Mouse (Mus musculus) stomach, embryonic 14.5 days (tissue): ENCODE measurements around the gene Derl3. TPM values are rescaled to one million over a fixed set of nuclear protein-coding genes. Genes with fewer than 3 reads are reported as not detected.

Experiments
- ATAC-seq: fragments of 200-750 bp; cut with Nextera tagmentation; 2 replicates; pipeline ENCODE4 v1.8.0; 2017; ENCODE audit warnings: low read depth, moderate TSS enrichment; ENCODE audit not compliant: insufficient number of reproducible peaks, insufficient read depth, low FRiP score
- H3K27ac ChIP-seq: fragments of 300-500 bp; sonication (generic); 2 replicates; pipeline ENCODE4 v1.5.1; 2014; ENCODE audit warnings: mild to moderate bottlenecking, low read length, moderate library complexity, mixed read lengths
- H3K27me3 ChIP-seq: fragments of 300-500 bp; sonication (generic); 2 replicates; pipeline ENCODE4 v1.6.1; 2014; ENCODE audit warnings: low read length, control low read depth, mixed read lengths; ENCODE audit not compliant: control insufficient read depth, insufficient read depth
- H3K36me3 ChIP-seq: fragments of 300-500 bp; sonication (generic); 2 replicates; pipeline ENCODE4 v1.6.1; 2014; ENCODE audit warnings: mild to moderate bottlenecking, control low read depth, low read length, moderate library complexity, mixed read lengths; ENCODE audit not compliant: control insufficient read depth, insufficient read depth
- H3K4me1 ChIP-seq: fragments of 300-500 bp; sonication (generic); 2 replicates; pipeline ENCODE4 v1.6.1; 2014; ENCODE audit warnings: low read length, control low read depth, mixed read lengths; ENCODE audit not compliant: control insufficient read depth, insufficient read depth
- H3K4me2 ChIP-seq: fragments of 300-500 bp; sonication (generic); replicated peaks from 2 replicates; pipeline ENCODE4 v1.6.1; 2014; ENCODE audit warnings: low read depth, low read length, control low read depth
- H3K4me3 ChIP-seq: fragments of 300-500 bp; sonication (generic); 2 replicates; pipeline ENCODE4 v1.5.1; 2014; ENCODE audit warnings: low read depth, low read length, control low read depth
- H3K9ac ChIP-seq: fragments of 300-500 bp; sonication (generic); replicated peaks from 2 replicates; pipeline ENCODE4 v1.6.1; 2014; ENCODE audit warnings: low read depth, mild to moderate bottlenecking, control low read depth, low read length, moderate library complexity, mixed read lengths
- H3K9me3 ChIP-seq: fragments of 300-500 bp; sonication (generic); 2 replicates; pipeline ENCODE4 v1.6.1; 2016; ENCODE audit warnings: low read depth, low read length, control low read depth; ENCODE audit not compliant: control insufficient read depth
- WGBS: fragments of 180-500 bp; shearing (Covaris S2); extraction: QIAGEN DNeasy Blood & Tissue Kit; methylation state at CpG from one replicate; pipeline ENCODE4 v1.1.7; 2014; 5-methylcytosine and 5-hydroxymethylcytosine counted together
- polyA plus RNA-seq: library from polyadenylated mRNA; unstranded; fragments of >200 nt; fragmentation: Nextera tagmentation; extraction: Ambion mirVana; gene quantifications from 2 replicates; pipeline ENCODE4 v1.2.1, GENCODE M21; 2014

The Derl3 gene
- polyA plus RNA-seq, 1 experiment from 2014 or later: 2.3 TPM

DNA sequence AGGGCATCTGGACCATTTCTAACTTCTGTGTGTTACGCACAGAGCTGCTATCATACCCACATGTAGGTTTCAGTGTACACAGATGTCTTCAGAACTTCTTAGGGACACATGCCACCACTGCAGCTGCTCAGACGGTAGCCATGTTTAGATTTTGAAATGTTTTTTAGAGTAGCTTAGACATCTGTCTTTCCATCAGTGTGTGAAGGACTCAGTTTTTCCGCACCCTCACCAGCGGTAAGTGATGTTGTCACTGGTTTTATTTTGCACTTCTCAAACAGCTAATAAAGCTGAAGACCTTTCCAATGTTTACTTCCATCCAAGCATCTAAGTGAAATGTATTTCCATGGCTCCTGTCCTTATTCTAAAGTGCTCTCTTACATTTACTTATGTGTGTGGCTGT, 13.7 kb downstream of the Derl3 start:
- Histone ChIP-seq H3K4me1 (no peaks in the 10 kb centered on the region), H3K4me3 (no peak overlapping the region), H3K27me3 (no peaks in the 10 kb centered on the region), H3K9me3 (no peaks in the 10 kb centered on the region), H3K27ac (no peak overlapping the region), H3K36me3 (peaks cover 88% of the 10 kb centered on the region), H3K4me2 (no peak overlapping the region), H3K9ac (no peak overlapping the region)
- ATAC-seq: no peak
- 96% methylated on average over 4 of the region's 4 CpGs for WGBS

DNA sequence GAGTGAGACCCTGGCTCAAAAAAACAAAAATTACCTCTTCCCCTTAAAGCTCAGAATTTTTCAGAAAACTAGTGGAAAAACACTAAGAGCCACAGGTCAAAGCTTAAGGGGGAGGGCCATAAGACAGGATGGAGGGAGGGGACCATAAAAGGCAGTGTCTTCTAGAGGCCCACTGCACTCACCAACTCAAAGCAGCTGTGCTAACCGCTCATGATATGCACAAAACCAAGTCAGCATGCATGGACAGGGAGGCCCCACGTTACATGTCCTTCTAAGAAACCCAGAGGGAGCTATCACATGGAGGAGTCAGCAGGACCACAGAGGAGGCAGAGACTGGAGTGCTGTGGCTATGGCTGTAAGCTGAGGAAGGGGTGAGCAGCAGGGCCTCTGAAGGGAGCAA, 17.5 kb downstream of the Derl3 start:
- Histone ChIP-seq H3K4me2 (no peak overlapping the region), H3K4me1 (no peaks in the 10 kb centered on the region), H3K9me3 (no peaks in the 10 kb centered on the region), H3K9ac (no peak overlapping the region), H3K36me3 (peaks cover 70% of the 10 kb centered on the region), H3K4me3 (no peak overlapping the region), H3K27me3 (no peaks in the 10 kb centered on the region), H3K27ac (no peak overlapping the region)
- 92% methylated on average over 2 of the region's 2 CpGs for WGBS
- ATAC-seq: no peak

DNA sequence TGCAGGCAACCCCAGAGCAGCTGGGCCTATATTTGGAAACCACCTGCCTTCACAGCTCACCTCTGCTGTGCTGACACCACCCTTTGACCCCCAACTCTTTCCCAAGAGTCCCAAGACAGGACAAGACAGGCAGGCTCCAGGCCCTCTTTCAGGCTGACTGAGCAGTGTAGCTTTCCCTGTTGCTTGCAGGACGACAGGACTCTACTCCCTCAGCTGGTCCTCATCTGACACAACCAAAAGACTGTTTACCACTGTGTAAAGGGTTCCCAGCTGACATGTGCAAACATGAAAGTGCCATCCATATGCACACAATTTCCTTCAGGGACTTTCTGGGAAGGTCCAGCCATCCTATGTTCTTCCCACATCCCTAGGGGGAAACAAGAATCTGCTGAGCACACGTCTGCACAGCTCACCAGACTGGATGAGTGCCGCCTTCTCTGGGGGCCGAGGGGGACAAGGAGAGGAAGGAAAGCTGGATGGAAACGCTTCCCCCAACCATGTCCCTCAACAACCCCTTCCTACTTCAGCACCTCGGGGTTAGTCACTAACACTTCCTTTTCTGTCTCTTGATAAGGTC, 19.9 kb downstream of the Derl3 start:
- 69% methylated on average over 6 of the region's 6 CpGs for WGBS

DNA sequence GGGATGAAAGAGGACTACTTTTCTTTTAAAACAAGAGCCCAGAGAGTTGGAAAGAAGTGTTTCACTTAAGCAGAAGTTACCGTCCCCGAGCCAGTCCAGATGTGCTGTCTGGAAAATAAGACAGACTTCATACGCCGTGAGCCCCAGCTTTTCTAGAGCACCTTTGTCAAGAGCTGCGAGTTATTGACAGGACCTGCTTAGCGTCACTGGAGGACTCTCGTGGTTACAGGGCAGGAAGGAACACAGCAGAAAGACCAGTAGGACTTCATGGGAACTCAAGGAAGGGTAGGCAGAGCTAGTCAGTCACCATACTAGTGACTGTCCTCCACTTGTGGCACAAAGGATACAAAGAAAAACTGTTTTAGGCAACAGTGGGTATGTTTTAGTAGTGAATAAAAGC, 22.3 kb downstream of the Derl3 start:
- Histone ChIP-seq H3K9ac (no peak overlapping the region), H3K9me3 (no peaks in the 10 kb centered on the region), H3K4me3 (no peak overlapping the region), H3K4me1 (peaks cover 12% of the 10 kb centered on the region; the same call in 1 of the 2 replicates), H3K36me3 (peaks cover 45% of the 10 kb centered on the region), H3K27ac (no peak overlapping the region), H3K4me2 (no peak overlapping the region), H3K27me3 (no peaks in the 10 kb centered on the region)
- 62% methylated on average over 7 of the region's 7 CpGs for WGBS
- ATAC-seq: no peak

More for the DNA sequence above, 19.9 kb downstream of the Derl3 start:
- no peak overlapping the region for H3K9ac ChIP-seq
- no peak for ATAC-seq
- H3K27ac ChIP-seq: no peak overlapping the region
- no peak overlapping the region for H3K4me2 ChIP-seq
- peaks cover 60% of the 10 kb centered on the region for H3K36me3 ChIP-seq
- H3K9me3 ChIP-seq: no peaks in the 10 kb centered on the region
- 0 out of 2 replicates have a peak, but pooled peaks cover 3% of the 10 kb centered on the region for H3K4me1 ChIP-seq
- H3K27me3 ChIP-seq: no peaks in the 10 kb centered on the region
- no peak overlapping the region for H3K4me3 ChIP-seq

DNA sequence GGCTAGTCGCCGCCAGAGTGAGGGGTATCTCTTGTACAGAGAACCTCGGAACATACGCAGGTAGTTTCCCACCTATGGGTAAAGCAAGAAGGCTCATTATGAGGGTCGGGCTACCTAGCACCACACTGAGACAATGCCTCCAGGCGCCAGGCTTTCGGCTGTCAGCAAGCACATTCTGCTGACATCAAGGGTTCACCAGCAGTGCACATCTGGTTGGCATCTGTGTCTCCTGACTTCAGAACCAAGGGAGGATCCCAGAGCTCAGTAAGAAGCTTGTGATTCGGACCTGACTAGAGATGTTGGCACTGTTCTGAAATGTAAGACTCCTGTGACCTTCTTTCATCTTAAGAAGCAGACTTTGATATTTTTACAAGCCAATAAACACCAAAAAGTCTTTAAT, 23.6 kb downstream of the Derl3 start:
- H3K9me3 ChIP-seq: no peaks in the 10 kb centered on the region
- no peak overlapping the region for H3K27ac ChIP-seq
- H3K36me3 ChIP-seq: peaks cover 33% of the 10 kb centered on the region
- peaks cover 13% of the 10 kb centered on the region; the same call in 1 of the 2 replicates for H3K4me1 ChIP-seq
- no peak for ATAC-seq
- no peak overlapping the region for H3K4me3 ChIP-seq
- WGBS: 84% methylated on average over 8 of the region's 8 CpGs
- no peak overlapping the region for H3K9ac ChIP-seq
- no peak overlapping the region for H3K4me2 ChIP-seq
- no peaks in the 10 kb centered on the region for H3K27me3 ChIP-seq

DNA sequence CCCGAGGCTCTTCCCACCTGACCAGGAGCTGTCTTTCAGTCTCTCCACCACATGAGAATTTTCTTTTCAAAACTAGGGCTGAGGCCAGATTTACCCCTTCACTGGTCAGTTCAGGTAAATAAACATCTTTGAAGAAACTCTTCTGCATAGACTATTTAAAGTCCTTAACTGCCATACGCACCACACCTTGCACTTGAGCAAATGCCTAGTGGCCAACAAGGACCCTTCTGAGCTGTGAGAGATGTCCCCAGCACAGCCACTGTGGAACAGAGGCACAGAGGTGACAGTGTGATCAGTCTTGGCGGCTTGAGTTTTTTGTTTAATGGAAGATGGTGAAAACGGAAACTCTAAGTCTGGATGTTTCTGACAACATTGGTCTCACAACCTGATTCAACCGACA, 25.8 kb downstream of the Derl3 start:
- no peaks in the 10 kb centered on the region for H3K9me3 ChIP-seq
- H3K36me3 ChIP-seq: peaks cover 29% of the 10 kb centered on the region
- no peak overlapping the region for H3K4me2 ChIP-seq
- no peak overlapping the region for H3K4me3 ChIP-seq
- no peaks in the 10 kb centered on the region for H3K27me3 ChIP-seq
- no peak overlapping the region for H3K27ac ChIP-seq
- peaks cover 21% of the 10 kb centered on the region; the same call in 1 of the 2 replicates for H3K4me1 ChIP-seq
- no peak for ATAC-seq
- H3K9ac ChIP-seq: no peak overlapping the region
- 75% methylated on average over 5 of the region's 5 CpGs for WGBS

DNA sequence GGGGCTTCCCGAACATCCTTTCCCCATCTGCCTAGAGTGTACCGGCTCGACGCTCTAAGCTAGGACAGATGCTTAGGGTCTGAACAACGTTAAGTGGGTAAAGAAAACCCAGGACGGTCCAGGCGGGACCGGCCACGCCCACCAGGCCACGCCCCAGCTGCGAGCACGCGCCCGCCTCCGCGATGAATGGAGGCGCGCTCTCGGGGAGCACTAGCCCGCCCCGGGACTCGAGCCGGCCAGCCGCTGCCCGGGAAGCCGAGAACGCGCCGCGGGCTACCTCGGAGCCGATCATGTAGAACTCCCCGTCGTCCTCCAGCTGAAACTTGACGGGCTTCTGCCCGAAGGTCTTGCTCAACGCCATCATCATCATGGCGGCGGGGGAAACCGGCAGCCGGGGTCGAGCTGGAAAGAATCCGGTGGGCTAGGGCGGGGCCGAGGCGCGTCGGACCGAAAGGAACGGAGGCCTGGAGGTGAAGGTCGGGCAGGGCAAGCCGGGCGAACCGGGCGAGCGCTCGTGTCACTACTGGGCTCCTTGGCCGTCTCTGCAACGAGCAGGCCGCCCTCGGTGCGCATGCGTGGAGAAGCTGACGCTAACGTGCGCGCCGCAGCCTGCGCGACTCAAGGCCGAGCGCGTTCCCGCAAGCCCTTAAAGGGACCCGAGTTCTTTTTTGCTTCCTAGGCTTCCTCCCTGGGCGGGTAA, 28.0 kb downstream of the Derl3 start, which contains the start of gene Smarcb1:
Smarcb1 (minus strand) TSS at position 592 of the 700 bp plus-strand sequence.
- Histone ChIP-seq H3K4me1 (peaks cover 21% of the 10 kb centered on the region; the same call in 1 of the 2 replicates), H3K4me2 (peak within 1 kb of the TSS; percentile 81), H3K27me3 (no peaks in the 10 kb centered on the region), H3K36me3 (peaks cover 30% of the 10 kb centered on the region), H3K9me3 (no peaks in the 10 kb centered on the region), H3K9ac (peak within 1 kb of the TSS; percentile 62), H3K4me3 (peak within 1 kb of the TSS; percentile 85), H3K27ac (peak within 1 kb of the TSS; percentile 93)
- under 1% methylated on average over 76 of the region's 76 CpGs for WGBS
- peak; percentile 90 for ATAC-seq

DNA sequence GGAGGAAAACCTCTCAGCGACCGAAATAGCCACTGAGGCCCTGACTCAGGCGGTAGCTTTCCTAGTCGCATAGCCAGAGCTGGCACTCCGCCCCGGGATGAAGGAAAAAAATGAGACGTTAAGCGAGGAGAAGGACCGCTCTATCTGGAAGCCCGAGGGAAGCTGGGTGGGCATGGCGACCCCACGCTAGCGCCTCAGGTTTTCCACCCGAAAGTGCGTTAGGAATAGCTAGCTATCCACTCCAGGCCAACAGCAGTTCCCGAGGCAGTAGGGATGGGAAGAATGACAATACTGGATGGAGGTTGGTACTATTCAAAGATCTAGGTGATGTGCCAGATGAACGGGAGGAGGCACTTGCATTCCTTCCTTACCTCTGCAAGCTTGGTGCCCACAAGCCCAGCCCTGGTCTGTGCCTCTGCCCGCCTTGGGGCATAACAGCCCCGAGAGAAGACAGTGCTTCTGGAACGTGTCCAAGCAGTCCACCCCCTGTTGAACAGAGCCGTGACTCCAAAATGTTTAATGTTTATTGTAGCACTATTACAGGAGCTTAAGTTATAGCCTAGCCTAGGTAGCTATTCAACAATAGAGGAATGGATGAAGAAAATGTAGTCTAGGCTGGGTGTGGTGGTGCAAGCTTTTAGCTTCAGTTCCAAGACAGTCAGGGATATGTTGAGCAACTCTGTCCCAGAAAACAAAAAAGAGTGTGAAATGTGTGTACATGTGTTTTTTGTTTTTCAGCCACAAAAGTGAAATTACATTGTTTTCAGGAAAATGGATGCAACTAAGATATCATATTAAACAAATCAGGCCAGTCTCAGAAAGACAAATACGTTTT, 28.7 kb downstream of the Derl3 start:
- ATAC-seq: 0 out of 2 replicates have a peak, but pooled peaks have one; percentile 1
- Histone ChIP-seq H3K36me3 (peaks cover 23% of the 10 kb centered on the region), H3K9ac (peak overlapping the region; percentile 62), H3K4me1 (peaks cover 21% of the 10 kb centered on the region; the same call in 1 of the 2 replicates), H3K27ac (peak overlapping the region; percentile 93), H3K27me3 (no peaks in the 10 kb centered on the region), H3K4me3 (peak overlapping the region; percentile 85), H3K4me2 (peak overlapping the region; percentile 81), H3K9me3 (no peaks in the 10 kb centered on the region)
- WGBS: 5% methylated on average over 22 of the region's 22 CpGs
